Mouse (Mus musculus): ENCODE data around the gene Ina.
"Not testable (repeated sequence)": the region's sequence is repeated elsewhere in the genome, so short reads cannot be mapped to it uniquely, and the experiment has no call there.

Ina gene

GRCm38 (mm10) chr19:47014447-47015381, at the start of gene Ina, which contains the start of gene Nt5c2:
Gene Ina (plus strand): TSS chr19:47014698.
Gene Nt5c2 (minus strand): TSS chr19:47015153.
- DNase-seq (ENCODE audit: extremely low spot score, low spot score) = peak; percentile 65

DNA sequence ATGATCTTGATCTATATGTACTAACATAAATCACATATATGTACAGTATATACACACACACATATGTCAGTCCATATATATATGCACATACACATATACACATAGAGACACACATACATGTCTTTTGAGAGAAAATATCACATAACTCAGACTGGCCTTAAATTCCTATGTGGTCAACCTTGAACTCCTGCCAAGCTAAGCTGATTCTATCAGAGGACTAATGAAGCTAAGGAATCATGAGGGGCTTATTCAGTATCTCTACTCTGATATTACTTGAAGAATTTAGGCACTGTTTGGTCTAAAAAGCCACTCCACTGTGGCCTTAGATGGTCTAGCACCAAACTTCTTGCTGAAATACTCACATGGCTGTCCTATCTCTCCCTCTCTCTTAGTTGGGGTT, 49.0 kb upstream of the Ina start:
- DNase-seq (ENCODE audit: extremely low spot score, low spot score) = no peak

DNA sequence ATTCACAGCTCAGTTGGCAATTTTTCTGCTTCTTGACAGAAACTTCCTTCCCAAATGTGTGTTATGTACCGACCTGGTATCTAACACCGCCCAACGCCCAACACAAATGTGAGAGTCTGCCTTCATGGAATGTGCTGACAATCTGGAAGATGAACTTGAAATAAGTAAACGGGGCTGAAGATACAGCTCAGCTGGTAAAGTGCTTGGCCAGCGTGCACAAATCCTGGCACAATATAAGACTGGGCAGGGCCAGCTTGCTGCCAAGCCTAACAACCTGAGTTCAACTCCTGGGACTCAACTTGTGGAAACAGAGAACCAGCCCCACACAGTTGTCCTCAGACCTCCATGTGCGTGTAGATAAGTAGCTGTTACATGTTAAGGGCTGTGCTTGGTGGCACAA, 48.2 kb upstream of the Ina start:
- DNase-seq (ENCODE audit: extremely low spot score, low spot score) = no peak

- DNase-seq (ENCODE audit: extremely low spot score, low spot score) = no peak
Measured at GRCm38 (mm10) chr19:46967861-46968260, 46.6 kb upstream of the Ina start.

GRCm38 (mm10) chr19:46968833-46969232, 45.7 kb upstream of the Ina start:
- no peak for DNase-seq (ENCODE audit: extremely low spot score, low spot score)

GRCm38 (mm10) chr19:46969286-46969985, 45.1 kb upstream of the Ina start:
- DNase-seq (ENCODE audit: extremely low spot score, low spot score) = no peak

- DNase-seq (ENCODE audit: extremely low spot score, low spot score) = no peak
Measured at GRCm38 (mm10) chr19:46970121-46970729, 44.3 kb upstream of the Ina start.

DNA sequence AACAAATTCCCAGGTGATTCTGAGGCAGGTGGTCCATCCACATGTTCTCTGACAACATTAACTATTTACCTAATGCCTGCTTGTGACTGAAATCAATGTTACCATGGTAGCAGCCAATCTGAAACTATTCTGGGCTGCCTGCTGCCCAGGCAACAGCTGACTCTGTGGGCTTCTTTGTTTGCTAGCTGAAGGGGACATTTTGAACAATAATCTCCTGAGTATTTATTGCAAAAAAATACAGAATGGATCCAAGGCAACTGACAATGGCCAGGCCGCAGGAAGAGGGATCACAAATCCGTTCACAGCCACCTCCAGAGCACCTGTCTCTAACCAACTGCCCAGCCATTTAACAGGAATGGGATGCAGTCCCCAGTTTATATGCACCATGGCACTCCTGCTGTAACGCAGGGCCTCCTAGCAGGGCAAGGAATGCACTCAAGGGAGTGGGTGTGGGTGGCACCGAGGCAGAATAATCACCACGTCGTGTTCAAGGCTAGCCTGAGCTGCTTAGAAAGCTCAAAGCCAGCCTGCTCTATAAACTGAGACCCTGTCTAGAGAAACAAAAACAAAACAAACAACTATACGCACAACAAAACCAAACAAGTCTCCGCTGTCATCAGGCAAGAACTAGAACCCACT, 43.3 kb upstream of the Ina start:
- no peak for DNase-seq (ENCODE audit: extremely low spot score, low spot score)

GRCm38 (mm10) chr19:46971712-46972111, 42.8 kb upstream of the Ina start:
- DNase-seq (ENCODE audit: extremely low spot score, low spot score) = no peak

DNA sequence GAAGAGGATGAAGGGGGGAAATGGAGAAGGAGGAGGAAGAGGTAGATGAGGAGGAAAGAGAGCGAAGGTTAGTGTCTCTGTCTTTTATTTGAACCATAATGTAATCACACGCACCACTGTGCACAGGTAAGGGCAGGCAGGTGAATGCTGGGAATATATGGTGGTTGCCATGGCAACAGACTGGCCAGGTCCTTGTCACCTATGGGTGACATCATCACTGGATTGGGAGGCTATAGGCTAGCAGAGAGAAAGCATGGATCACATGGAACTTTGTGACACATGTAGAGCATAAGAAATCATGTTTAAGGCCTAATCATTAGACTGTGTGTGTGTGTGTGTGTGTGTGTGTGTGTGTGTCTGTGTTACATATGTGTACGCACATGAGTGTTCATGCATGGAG, 42.3 kb upstream of the Ina start:
- no peak for DNase-seq (ENCODE audit: extremely low spot score, low spot score)

DNA sequence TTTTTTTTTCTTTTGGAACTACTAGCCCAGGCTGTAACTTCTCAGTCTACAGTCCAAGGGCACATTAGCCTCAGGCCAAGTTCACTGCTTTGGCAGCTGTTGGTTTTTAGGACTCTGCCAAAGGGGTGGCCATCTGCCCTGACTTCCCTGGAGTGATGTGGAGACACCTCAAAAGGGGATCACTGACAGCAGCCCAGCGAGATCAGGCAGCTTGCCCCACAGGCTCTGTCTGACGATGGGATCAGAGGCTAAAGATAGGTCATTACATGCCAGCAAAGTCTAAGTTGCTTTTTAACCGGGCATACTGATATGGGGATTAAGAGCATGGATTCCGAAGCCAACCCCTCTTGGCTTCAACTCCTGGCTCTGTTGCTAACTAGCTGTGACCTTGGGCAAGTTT, 38.9 kb upstream of the Ina start:
- DNase-seq (ENCODE audit: extremely low spot score, low spot score) = no peak

DNA sequence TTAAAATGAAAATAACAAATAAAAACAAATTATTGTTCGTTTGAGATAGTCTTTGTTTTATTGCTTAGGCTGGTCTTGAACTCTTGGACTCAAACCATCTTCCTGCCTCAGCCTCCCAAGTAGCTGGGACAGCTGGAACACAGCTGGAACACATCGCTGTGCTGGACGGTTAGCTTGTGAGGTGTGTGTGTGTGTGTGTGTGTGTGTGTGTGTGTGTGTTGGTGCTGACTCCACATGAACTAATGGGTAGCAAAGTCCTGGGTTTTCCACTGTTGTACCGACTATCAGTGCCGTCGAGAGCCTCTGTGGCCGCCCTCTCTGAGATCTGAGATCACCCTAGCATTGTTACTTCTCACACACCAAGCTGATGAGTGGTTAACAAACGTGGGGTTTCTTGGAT, 38.5 kb upstream of the Ina start:
- DNase-seq (ENCODE audit: extremely low spot score, low spot score) = no peak

DNA sequence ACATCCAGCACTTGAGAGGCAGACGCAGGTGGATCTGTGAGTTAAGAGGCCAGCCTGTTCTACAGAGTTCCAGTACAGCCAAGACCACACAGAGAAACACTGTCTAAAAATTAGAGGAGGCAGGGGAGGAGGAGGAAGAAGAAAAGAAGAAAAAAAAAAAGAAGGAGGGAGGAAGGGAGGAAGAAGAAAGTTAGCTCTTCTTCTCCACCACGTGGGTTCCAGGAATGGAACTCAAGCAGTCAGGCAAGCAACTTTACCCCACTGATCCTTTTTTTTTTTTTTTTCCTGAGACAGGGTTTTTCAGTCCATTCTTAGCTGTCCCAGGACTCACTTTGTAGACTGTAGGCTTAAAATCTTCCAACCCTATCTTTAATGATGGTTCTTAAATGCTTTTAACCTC, 37.8 kb upstream of the Ina start:
- DNase-seq (ENCODE audit: extremely low spot score, low spot score) = no peak

GRCm38 (mm10) chr19:46977460-46977859, 37.0 kb upstream of the Ina start:
- DNase-seq (ENCODE audit: extremely low spot score, low spot score) = no peak

DNA sequence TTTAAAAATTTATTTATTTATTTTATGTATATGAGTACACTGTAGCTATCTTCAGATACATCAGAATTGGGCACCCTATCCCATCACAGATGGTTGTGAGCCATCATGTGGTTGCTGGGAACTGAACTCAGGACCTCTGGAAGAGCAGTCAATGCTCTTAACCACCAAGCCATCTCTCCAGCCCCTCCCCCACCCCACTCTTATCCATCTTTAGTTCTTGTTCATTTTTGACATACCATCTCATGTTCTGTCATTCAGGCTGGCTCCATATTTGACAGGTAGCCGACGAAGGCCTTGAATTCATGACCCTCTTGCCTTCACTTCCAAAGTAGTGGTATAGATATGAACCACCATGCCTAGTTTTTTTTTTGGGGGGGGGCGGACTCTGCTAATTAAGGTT, 36.4 kb upstream of the Ina start:
- not testable (repeated sequence) for DNase-seq (ENCODE audit: extremely low spot score, low spot score)

DNA sequence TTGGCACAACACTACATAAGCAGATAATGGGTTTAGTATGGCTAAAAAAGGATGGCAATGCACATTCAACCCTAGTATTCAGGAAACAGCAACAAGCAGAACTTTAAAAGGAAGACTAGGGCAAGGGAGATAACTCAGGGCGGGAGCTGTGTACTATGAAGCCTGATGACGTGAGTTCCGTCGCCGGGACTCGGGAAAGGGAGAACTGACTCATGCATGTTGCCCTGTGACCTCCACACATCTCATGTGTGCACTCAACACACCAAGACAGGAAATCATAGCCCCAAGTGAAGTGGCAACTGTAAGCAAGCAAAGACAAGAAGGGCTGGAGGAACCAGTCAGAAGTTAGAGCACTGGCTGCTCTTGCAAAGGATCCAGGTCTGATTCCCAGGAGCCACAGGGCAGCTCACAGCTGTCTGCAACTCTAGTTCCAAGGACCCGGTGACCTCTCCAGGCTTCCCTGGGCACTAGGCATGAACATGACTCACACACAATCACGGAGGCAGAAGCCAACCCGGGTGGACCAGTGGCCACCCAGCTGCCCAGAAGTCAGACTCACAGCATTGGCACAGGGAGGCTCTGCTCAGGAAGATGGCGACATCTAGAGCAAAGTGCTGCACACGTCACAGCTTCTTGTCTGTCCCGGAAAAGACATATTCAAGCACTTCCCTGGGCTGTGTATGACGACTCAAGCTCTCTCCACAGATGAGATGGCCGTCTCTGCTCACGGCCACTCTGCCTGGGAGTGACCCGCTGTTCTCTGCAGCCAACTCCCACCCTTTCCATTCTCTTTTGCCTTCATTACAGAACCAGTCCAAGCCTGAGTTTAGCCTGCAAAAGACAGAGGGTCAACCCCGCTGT, 35.3 kb upstream of the Ina start:
- DNase-seq (ENCODE audit: extremely low spot score, low spot score) = no peak

- DNase-seq (ENCODE audit: extremely low spot score, low spot score) = no peak
Measured at GRCm38 (mm10) chr19:46979781-46980105, 34.8 kb upstream of the Ina start.

DNA sequence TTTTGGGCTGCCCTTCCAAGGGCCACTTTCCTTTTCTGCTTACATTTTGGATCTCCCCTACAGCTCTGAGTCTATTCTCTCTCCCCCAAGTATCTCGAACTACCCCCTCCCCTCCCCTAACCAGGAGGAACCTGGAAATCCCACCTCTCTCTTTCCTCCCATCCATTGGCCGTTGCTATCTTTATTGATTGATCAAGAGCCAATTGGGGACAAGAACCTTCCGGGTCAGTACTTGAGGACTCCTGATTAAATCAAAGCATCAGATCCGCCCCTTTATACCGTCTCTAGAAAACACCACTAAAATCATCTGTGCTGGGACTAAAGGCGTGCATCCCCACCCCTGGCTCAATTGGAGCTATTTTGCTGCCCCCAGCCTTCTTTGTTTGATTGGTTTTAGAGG, 33.0 kb upstream of the Ina start:
- no peak for DNase-seq (ENCODE audit: extremely low spot score, low spot score)

- DNase-seq (ENCODE audit: extremely low spot score, low spot score) = no peak
Measured at GRCm38 (mm10) chr19:46983352-46983965, 31.0 kb upstream of the Ina start.

DNA sequence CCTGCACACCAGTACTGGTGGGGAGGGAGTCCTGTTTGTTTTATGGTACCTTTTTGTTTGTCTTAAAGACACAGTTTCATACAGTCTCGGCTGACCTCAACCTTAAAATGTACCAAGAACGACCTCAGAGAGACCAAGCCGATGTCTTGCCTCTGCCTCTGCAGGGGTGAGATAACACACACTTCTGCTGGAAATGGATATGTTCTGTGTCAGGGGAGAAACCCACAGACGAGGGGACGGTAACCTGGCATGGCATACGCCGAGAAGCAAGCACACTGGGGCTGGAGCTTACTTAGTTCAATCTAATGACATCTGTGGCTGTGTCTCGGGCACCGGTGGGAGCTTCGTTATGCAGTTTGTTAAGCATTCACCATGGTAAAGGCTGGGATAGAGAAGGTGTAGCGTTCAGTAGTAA, 30.5 kb upstream of the Ina start:
- DNase-seq (ENCODE audit: extremely low spot score, low spot score) = no peak

Measured in neural tube, embryonic 10.5 days (tissue).